Mouse (Mus musculus) testis, adult 2 months (tissue): ENCODE results near the gene Lin28a.

Experiments
- CTCF ChIP-seq: fragments of 200-500 bp; IDR thresholded peaks from 2 replicates; pipeline ENCODE4 v1.5.1; 2012; ENCODE audit warnings: low read depth, mild to moderate bottlenecking, inconsistent platforms, low read length, moderate library complexity; ENCODE audit not compliant: control insufficient read depth, insufficient read depth, insufficient replicate concordance
- POLR2A ChIP-seq: fragments of 200-500 bp; IDR thresholded peaks from 2 replicates; pipeline ENCODE4 v1.6.1; 2012; ENCODE audit warnings: low read depth, mild to moderate bottlenecking, inconsistent platforms, low read length, moderate library complexity; ENCODE audit not compliant: control insufficient read depth

DNA sequence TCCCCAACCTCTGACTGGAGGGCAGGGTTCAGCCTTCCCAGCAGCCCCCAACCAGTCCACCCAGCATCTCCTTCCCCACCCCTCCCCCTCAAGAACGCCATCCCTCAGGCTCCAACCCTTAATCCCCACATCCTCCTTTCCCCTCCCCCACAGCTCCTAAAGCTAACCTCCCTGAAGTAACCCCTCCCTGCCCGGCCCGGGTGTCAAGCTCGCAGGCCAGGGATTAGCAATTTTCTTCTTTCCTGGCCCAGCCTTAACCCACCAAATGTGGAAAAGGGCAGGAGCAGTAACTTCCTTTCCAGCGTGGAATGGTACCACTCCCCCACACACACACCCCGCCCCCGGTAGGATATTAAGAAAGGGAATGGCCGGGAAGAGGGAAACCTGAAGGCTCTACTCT, 1.9 kb downstream of the Lin28a start:
- TF ChIP-seq POLR2A (no peak), CTCF (no peak)
